Mouse (Mus musculus) CH12.LX (cell line): ENCODE measurements at regions not wholly inside any gene's neighbourhood (a gene's known extent, or its start where the extent isn't known, plus 50 kb on each side); places are given as distances from the start of the nearest gene placed in this dataset.

Experiments
- DNase-seq: peaks from one replicate; pipeline ENCODE4 v3.0.0-alpha.2; 2013; ENCODE audit errors: extremely low read depth
- H3K27ac ChIP-seq: 2 replicates; pipeline ENCODE4 v1.5.1; 2012; ENCODE audit warnings: low read depth, mild to moderate bottlenecking, control low read depth, moderate library complexity; ENCODE audit not compliant: insufficient read depth
- H3K27me3 ChIP-seq: replicated peaks from 2 replicates; pipeline ENCODE3; 2012; ENCODE audit warnings: inconsistent platforms
- H3K36me3 ChIP-seq, 2 experiments: replicated peaks in 1 of 2; 2 replicates each; pipeline versions ENCODE3 to v1.6.1; 2012; ENCODE audit warnings: inconsistent platforms in 1 of 2, low read length in 1 of 2, mild to moderate bottlenecking in 1 of 2, mixed read lengths in 1 of 2, moderate library complexity in 1 of 2; ENCODE audit not compliant: control insufficient read depth in 1 of 2, insufficient read depth in 1 of 2
- H3K4me1 ChIP-seq, 2 experiments: 2 replicates each; pipeline ENCODE4 v1.6.1; 2012; ENCODE audit warnings: inconsistent platforms in 1 of 2, moderate library complexity in 1 of 2; ENCODE audit not compliant: insufficient read depth in 2 of 2, control insufficient read depth in 1 of 2
- H3K4me2 ChIP-seq: 2 replicates; pipeline ENCODE4 v1.6.1; 2012; ENCODE audit warnings: low read depth, mild to moderate bottlenecking, control low read depth; ENCODE audit not compliant: poor library complexity, insufficient read depth, severe bottlenecking
- H3K4me3 ChIP-seq, 3 experiments: fragments of 150-350 bp in 1 of 3; sonication (generic) in 1 of 3; replicated peaks in 1 of 3; 2 replicates each; pipeline versions ENCODE3 to v1.5.1; 2011 to 2012; ENCODE audit warnings: low read depth in 2 of 3, low read length in 2 of 3, mild to moderate bottlenecking in 2 of 3, moderate library complexity in 2 of 3, control low read depth in 1 of 3, improper control_type of control experiment in 1 of 3, inconsistent platforms in 1 of 3, mixed read lengths in 1 of 3; ENCODE audit not compliant: poor library complexity in 1 of 3
- H3K79me2 ChIP-seq: replicated peaks from 2 replicates; pipeline ENCODE4 v1.6.1; 2012; ENCODE audit warnings: mild to moderate bottlenecking, moderate library complexity; ENCODE audit not compliant: control insufficient read depth, poor library complexity, insufficient read depth, severe bottlenecking; ENCODE audit errors: extremely low read depth
- H3K9ac ChIP-seq: 2 replicates; pipeline ENCODE4 v1.6.1; 2012; ENCODE audit warnings: low read depth, mild to moderate bottlenecking, control low read depth, moderate library complexity; ENCODE audit not compliant: insufficient read depth
- H3K9me3 ChIP-seq: replicated peaks from 2 replicates; pipeline ENCODE3; 2012; ENCODE audit warnings: low read length, inconsistent platforms, mixed read lengths
- BHLHE40 ChIP-seq: IDR thresholded peaks from 2 replicates; pipeline ENCODE4 v1.6.1; 2011; ENCODE audit warnings: mild to moderate bottlenecking, low read depth, low read length, improper control_type of control experiment
- CHD2 ChIP-seq: IDR thresholded peaks from 2 replicates; pipeline ENCODE4 v1.6.1; 2011; ENCODE audit warnings: low read length, improper control_type of control experiment
- CTCF ChIP-seq, 2 experiments: IDR thresholded peaks in 1 of 2; conservative IDR thresholded peaks in 1 of 2; 2 replicates each; pipeline ENCODE4 v1.5.1; 2011 to 2012; ENCODE audit warnings: low read depth in 2 of 2, low read length in 2 of 2, improper control_type of control experiment in 1 of 2, inconsistent platforms in 1 of 2, mild to moderate bottlenecking in 1 of 2, moderate library complexity in 1 of 2
- GABPA ChIP-seq: IDR thresholded peaks from 2 replicates; pipeline ENCODE4 v1.6.1; 2012; ENCODE audit warnings: low read depth, low read length, improper control_type of control experiment, inconsistent platforms; ENCODE audit not compliant: insufficient replicate concordance
- IRF4 ChIP-seq: IDR thresholded peaks from 2 replicates; pipeline ENCODE4 v1.6.1; 2014; ENCODE audit warnings: low read depth, mild to moderate bottlenecking, inconsistent platforms, low read length, improper control_type of control experiment
- JUND ChIP-seq: conservative IDR thresholded peaks from 2 replicates; pipeline ENCODE4 v1.6.1; 2011; ENCODE audit warnings: low read depth, low read length, improper control_type of control experiment
- MXI1 ChIP-seq: IDR thresholded peaks from 2 replicates; pipeline ENCODE4 v1.6.1; 2011; ENCODE audit warnings: mild to moderate bottlenecking, low read depth, low read length, improper control_type of control experiment
- POLR2A ChIP-seq: IDR thresholded peaks from 2 replicates; pipeline ENCODE4 v1.6.1; 2011; ENCODE audit warnings: low read depth, mild to moderate bottlenecking, improper control_type of control experiment, low read length
- POLR2AphosphoS2 ChIP-seq: IDR thresholded peaks from 2 replicates; pipeline ENCODE4 v1.6.1; 2011; ENCODE audit warnings: low read depth, low read length, improper control_type of control experiment
- RAD21 ChIP-seq: IDR thresholded peaks from 2 replicates; pipeline ENCODE4 v1.6.1; 2011; ENCODE audit warnings: low read depth, mild to moderate bottlenecking, low read length, improper control_type of control experiment, moderate library complexity
- TBP ChIP-seq: conservative IDR thresholded peaks from 2 replicates; pipeline ENCODE4 v1.6.1; 2011; ENCODE audit warnings: low read depth, low read length, improper control_type of control experiment
- TCF12 ChIP-seq: IDR thresholded peaks from 2 replicates; pipeline ENCODE4 v1.6.1; 2014; ENCODE audit warnings: low read depth, mild to moderate bottlenecking, inconsistent platforms, low read length, improper control_type of control experiment
- UBTF ChIP-seq: IDR thresholded peaks from 2 replicates; pipeline ENCODE4 v1.6.1; 2012; ENCODE audit warnings: low read depth, mild to moderate bottlenecking, inconsistent platforms, low read length, improper control_type of control experiment, moderate library complexity
- USF1 ChIP-seq: IDR thresholded peaks from 2 replicates; pipeline ENCODE4 v1.6.1; 2014; ENCODE audit warnings: low read depth, mild to moderate bottlenecking, inconsistent platforms, low read length, improper control_type of control experiment
- ZKSCAN1 ChIP-seq: IDR thresholded peaks from 2 replicates; pipeline ENCODE4 v1.6.1; 2012; ENCODE audit warnings: low read depth, inconsistent platforms, low read length, improper control_type of control experiment, borderline replicate concordance
- ZMIZ1 ChIP-seq: IDR thresholded peaks from 2 replicates; pipeline ENCODE4 v1.6.1; 2012; ENCODE audit warnings: low read depth, mild to moderate bottlenecking, inconsistent platforms, low read length, improper control_type of control experiment
- ZNF384 ChIP-seq: IDR thresholded peaks from 2 replicates; pipeline ENCODE4 v1.6.1; 2012; ENCODE audit warnings: low read depth, low read length, improper control_type of control experiment, inconsistent platforms
- dilution Hi-C: fragments of 300-500 bp; cut with MboI; formaldehyde crosslinking; loops from 2 replicates; pipeline ENCODE4 v1.14.3; 2020; ENCODE audit warnings: low sequenced_read_pairs; ENCODE audit not compliant: extremely low pct_unique_long_range_greater_than_20kb, extremely low pct_ligation_motif_present
- in situ Hi-C: fragments of 300-500 bp; cut with MboI; formaldehyde crosslinking; loops from 3 replicates; pipeline ENCODE4 v1.14.3; 2019; ENCODE audit warnings: low sequenced_read_pairs, low pct_ligation_motif_present, low pct_unique_long_range_greater_than_20kb, mixed read lengths

GRCm38 (mm10) chr2:143133931-143134330, 55.7 kb downstream of the Otor start:
- H3K4me2 ChIP-seq, result no peak overlapping the region
- in situ Hi-C loops (no loop called here), dilution Hi-C loops (no loop called here)

GRCm38 (mm10) chr2:143149189-143149588, 70.9 kb downstream of the Otor start:
- in situ Hi-C loops, result no loop called here
- no peaks in the 10 kb centered on the region for H3K9me3 ChIP-seq
- TF ChIP-seq ZKSCAN1 (no peak), GABPA (no peak), JUND (no peak), CTCF (conservative IDR thresholded peaks at IDR 0.05 in 1 of 2, IDR thresholded peaks at IDR 0.05 in 1 of 2; ENCODE audit: low read depth in 2 of 2, low read length in 2 of 2) (0 out of 4 replicates have a peak, but pooled peaks of 1 of the 2 experiments have one; percentile 5), IRF4 (no peak), BHLHE40 (no peak)
- TF ChIP-seq, all 38 proteins: peak for 1
- Histone ChIP-seq H3K27ac (no peak overlapping the region), H3K4me3 (no peak overlapping the region), H3K36me3 (no peaks in the 10 kb centered on the region), H3K4me1 (no peaks in the 10 kb centered on the region), H3K9ac (no peak overlapping the region), H3K27me3 (peaks cover 58% of the 10 kb centered on the region), H3K79me2 (no peaks in the 10 kb centered on the region), H3K4me2 (no peak overlapping the region)
- dilution Hi-C loops, result no loop called here
- DNase-seq, result no peak

More at GRCm38 (mm10) chr2:143133931-143134330, 55.7 kb downstream of the Otor start:
- no peak for DNase-seq
- H3K9ac ChIP-seq, result no peak overlapping the region
- H3K27ac ChIP-seq, result no peak overlapping the region
- no peak overlapping the region for H3K4me3 ChIP-seq
- no peaks in the 10 kb centered on the region for H3K4me1 ChIP-seq
- TF ChIP-seq POLR2A, result no peak
- TF ChIP-seq USF1, result no peak
- no peak for TF ChIP-seq ZNF384
- no peak for TF ChIP-seq MXI1
- TF ChIP-seq IRF4, result no peak
- TF ChIP-seq TCF12, result no peak
- no peak for TF ChIP-seq TBP
- no peak for TF ChIP-seq UBTF
- no peaks in the 10 kb centered on the region for H3K36me3 ChIP-seq
- no peaks in the 10 kb centered on the region for H3K9me3 ChIP-seq
- peaks cover 63% of the 10 kb centered on the region for H3K27me3 ChIP-seq
- no peaks in the 10 kb centered on the region for H3K79me2 ChIP-seq

- Histone ChIP-seq H3K27ac (no peak overlapping the region), H3K9ac (no peak overlapping the region), H3K27me3 (peaks cover 65% of the 10 kb centered on the region), H3K4me1 (no peaks in the 10 kb centered on the region), H3K9me3 (no peaks in the 10 kb centered on the region), H3K4me2 (no peak overlapping the region), H3K4me3 (no peak overlapping the region), H3K79me2 (no peaks in the 10 kb centered on the region), H3K36me3 (no peaks in the 10 kb centered on the region)
- dilution Hi-C loops, result no loop called here
- TF ChIP-seq RAD21 (no peak), ZNF384 (no peak), CHD2 (no peak), ZMIZ1 (no peak), POLR2AphosphoS2 (no peak)
- no peak for DNase-seq
- in situ Hi-C loops, result no loop called here
These were observed 86.1 kb downstream of the Otor start for GRCm38 (mm10) chr2:143164081-143164984.
